Mouse (Mus musculus) testis, adult 2 months (tissue): ENCODE measurements around the gene Zfp593.

Source experiments
- CTCF ChIP-seq: fragments of 200-500 bp; IDR thresholded peaks from 2 replicates; pipeline ENCODE4 v1.5.1; 2012; ENCODE audit warnings: low read depth, mild to moderate bottlenecking, inconsistent platforms, low read length, moderate library complexity; ENCODE audit not compliant: control insufficient read depth, insufficient read depth, insufficient replicate concordance
- POLR2A ChIP-seq: fragments of 200-500 bp; IDR thresholded peaks from 2 replicates; pipeline ENCODE4 v1.6.1; 2012; ENCODE audit warnings: low read depth, mild to moderate bottlenecking, inconsistent platforms, low read length, moderate library complexity; ENCODE audit not compliant: control insufficient read depth

DNA sequence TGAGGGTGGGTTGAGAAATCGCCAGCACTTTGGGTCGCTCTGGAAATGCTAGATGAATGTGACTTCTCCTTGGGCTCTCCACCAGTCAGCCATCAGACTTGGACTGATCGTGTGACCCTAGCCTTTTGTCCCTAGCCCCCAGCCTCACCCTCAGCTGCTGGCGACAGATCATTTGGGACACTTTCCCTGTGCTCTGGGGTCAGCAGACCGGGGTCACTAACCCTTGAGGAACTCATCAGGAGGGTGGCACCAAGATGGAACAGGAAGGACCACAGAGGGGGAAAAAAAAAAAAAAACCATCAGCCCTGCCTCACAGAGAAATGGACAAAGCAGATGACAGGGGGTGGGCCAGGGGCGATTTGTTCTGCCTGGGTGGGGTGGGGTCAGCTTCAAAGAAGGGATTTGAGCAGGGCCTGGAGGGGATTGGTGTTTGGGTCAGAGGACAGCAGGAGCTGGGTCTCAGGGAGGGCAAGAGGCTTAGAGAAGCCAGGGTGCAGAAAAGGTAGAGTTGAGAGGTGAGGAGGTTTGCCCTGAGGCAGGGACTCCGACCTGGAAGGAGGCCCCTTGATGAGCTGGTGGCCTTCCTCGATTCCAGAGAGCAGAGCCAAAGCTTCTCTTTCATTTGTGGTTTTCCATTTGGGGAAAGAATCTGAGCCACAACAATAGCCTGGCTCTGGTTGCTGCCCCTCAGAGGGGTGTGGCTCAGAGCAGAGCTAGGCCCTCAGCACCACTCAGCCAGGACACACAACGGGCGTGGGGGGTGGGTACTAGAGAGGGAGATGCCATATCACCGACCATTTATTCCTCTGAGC is 12.0 kb upstream of the Zfp593 start:
- no peak for TF ChIP-seq CTCF
- no peak for TF ChIP-seq POLR2A
